Mouse (Mus musculus): ENCODE measurements around the gene Bag6. TPM values are rescaled to one million over a fixed set of nuclear protein-coding genes. Genes with fewer than 3 reads are reported as not detected.

Bag6 gene
- polyA plus RNA-seq, 1 experiment: 180 TPM

Other genes with a start within 250 kb of the Bag6 start
- gene C2, start 236.9 kb upstream of the Bag6 start, polyA plus RNA-seq (2012; rRNA removed; ENCODE audit: low replicate concordance): 5.1 and 6.8 TPM in 2 replicates
- 206 and 215 TPM in 2 replicates for gene Ehmt2, start 236.7 kb upstream of the Bag6 start, polyA plus RNA-seq (2012; rRNA removed; ENCODE audit: low replicate concordance)
- 74.7 and 81.1 TPM in 2 replicates for gene Slc44a4, start 220.7 kb upstream of the Bag6 start, polyA plus RNA-seq (2012; rRNA removed; ENCODE audit: low replicate concordance)
- gene Neu1, start 203.9 kb upstream of the Bag6 start, polyA plus RNA-seq (2012; rRNA removed; ENCODE audit: low replicate concordance): 40.9 and 52.9 TPM in 2 replicates
- gene Hspa1b, start 175.9 kb upstream of the Bag6 start, polyA plus RNA-seq (2012; rRNA removed; ENCODE audit: low replicate concordance): 5.4 and 9.5 TPM in 2 replicates
- not detected in 2 replicates for gene Gm20481, start 165.3 kb upstream of the Bag6 start, polyA plus RNA-seq (2012; rRNA removed; ENCODE audit: low replicate concordance)
- 4.9 and 6.7 TPM in 2 replicates for gene Hspa1a, start 163.0 kb upstream of the Bag6 start, polyA plus RNA-seq (2012; rRNA removed; ENCODE audit: low replicate concordance)
- 0.15 and 0.22 TPM in 2 replicates for gene Hspa1l, start 162.5 kb upstream of the Bag6 start, polyA plus RNA-seq (2012; rRNA removed; ENCODE audit: low replicate concordance)
- gene Lsm2, start 153.3 kb upstream of the Bag6 start, polyA plus RNA-seq (2012; rRNA removed; ENCODE audit: low replicate concordance): 88.2 and 110 TPM in 2 replicates
- 142 and 150 TPM in 2 replicates for gene Vars, start 134.2 kb upstream of the Bag6 start, polyA plus RNA-seq (2012; rRNA removed; ENCODE audit: low replicate concordance)
- gene Vwa7, start 118.6 kb upstream of the Bag6 start, polyA plus RNA-seq (2012; rRNA removed; ENCODE audit: low replicate concordance): 1.6 and 2.0 TPM in 2 replicates
- gene Sapcd1, start 107.2 kb upstream of the Bag6 start, polyA plus RNA-seq (2012; rRNA removed; ENCODE audit: low replicate concordance): 0.41 and 0.69 TPM in 2 replicates
- 2.0 and 5.6 TPM in 2 replicates for gene Msh5, start 88.4 kb upstream of the Bag6 start, polyA plus RNA-seq (2012; rRNA removed; ENCODE audit: low replicate concordance)
- gene Clic1, start 85.2 kb upstream of the Bag6 start, polyA plus RNA-seq (2012; rRNA removed; ENCODE audit: low replicate concordance): 133 and 202 TPM in 2 replicates
- 13.4 and 17.5 TPM in 2 replicates for gene Ddah2, start 76.1 kb upstream of the Bag6 start, polyA plus RNA-seq (2012; rRNA removed; ENCODE audit: low replicate concordance)
- gene Ly6g6c, start 69.8 kb upstream of the Bag6 start, polyA plus RNA-seq (2012; rRNA removed; ENCODE audit: low replicate concordance): 0.85 and 7.5 TPM in 2 replicates
- 0.18 and 0.55 TPM in 2 replicates for gene Mpig6b, start 69.0 kb upstream of the Bag6 start, polyA plus RNA-seq (2012; rRNA removed; ENCODE audit: low replicate concordance)
- gene Ly6g6e, start 58.3 kb upstream of the Bag6 start, polyA plus RNA-seq (2012; rRNA removed; ENCODE audit: low replicate concordance): 0.15 and 29.8 TPM in 2 replicates
- gene Ly6g6d, start 57.1 kb upstream of the Bag6 start, polyA plus RNA-seq (2012; rRNA removed; ENCODE audit: low replicate concordance): 5.8 and 13.6 TPM in 2 replicates
- 3.3 and 4.6 TPM in 2 replicates for gene Ly6g6f, start 49.6 kb upstream of the Bag6 start, polyA plus RNA-seq (2012; rRNA removed; ENCODE audit: low replicate concordance)
- gene Abhd16a, start 45.9 kb upstream of the Bag6 start, polyA plus RNA-seq (2012; rRNA removed; ENCODE audit: low replicate concordance): 135 and 240 TPM in 2 replicates
- not detected in 2 replicates for gene Ly6g5c, start 26.9 kb upstream of the Bag6 start, polyA plus RNA-seq (2012; rRNA removed; ENCODE audit: low replicate concordance)
- 1.7 TPM in 2 replicates for gene Ly6g5b, start 19.8 kb upstream of the Bag6 start, polyA plus RNA-seq (2012; rRNA removed; ENCODE audit: low replicate concordance)
- gene Gpank1, start 13.7 kb upstream of the Bag6 start, polyA plus RNA-seq (2012; rRNA removed; ENCODE audit: low replicate concordance): 15.1 and 26.1 TPM in 2 replicates
- gene Csnk2b, start 13.1 kb upstream of the Bag6 start, polyA plus RNA-seq (2012; rRNA removed; ENCODE audit: low replicate concordance): 334 and 557 TPM in 2 replicates
- 21.5 and 30.6 TPM in 2 replicates for gene D17H6S53E, start 8.8 kb upstream of the Bag6 start, polyA plus RNA-seq (2012; rRNA removed; ENCODE audit: low replicate concordance)
- gene Apom, start 3.1 kb upstream of the Bag6 start, polyA plus RNA-seq (2012; rRNA removed; ENCODE audit: low replicate concordance): 0.25 TPM in 2 replicates
- gene Prrc2a, start 29.7 kb downstream of the Bag6 start, polyA plus RNA-seq (2012; rRNA removed; ENCODE audit: low replicate concordance): 388 and 529 TPM in 2 replicates
- gene Aif1, start 40.9 kb downstream of the Bag6 start, polyA plus RNA-seq (2012; rRNA removed; ENCODE audit: low replicate concordance): 0.76 TPM in 1 of 2 replicates, not detected in the other
- 6.5 and 24.6 TPM in 2 replicates for gene Lst1, start 53.3 kb downstream of the Bag6 start, polyA plus RNA-seq (2012; rRNA removed; ENCODE audit: low replicate concordance)
- gene Ltb, start 59.3 kb downstream of the Bag6 start, polyA plus RNA-seq (2012; rRNA removed; ENCODE audit: low replicate concordance): 6.3 and 41.5 TPM in 2 replicates
- gene Tnf, start 66.8 kb downstream of the Bag6 start, polyA plus RNA-seq (2012; rRNA removed; ENCODE audit: low replicate concordance): 1.5 and 1.8 TPM in 2 replicates
- gene Lta, start 70.2 kb downstream of the Bag6 start, polyA plus RNA-seq (2012; rRNA removed; ENCODE audit: low replicate concordance): 0.70 and 1.1 TPM in 2 replicates
- gene Gm16181, start 85.7 kb downstream of the Bag6 start, polyA plus RNA-seq (2012; rRNA removed; ENCODE audit: low replicate concordance): not detected in 2 replicates
- gene Atp6v1g2, start 98.5 kb downstream of the Bag6 start, polyA plus RNA-seq (2012; rRNA removed; ENCODE audit: low replicate concordance): 2.2 and 3.7 TPM in 2 replicates
- gene Nfkbil1, start 100.6 kb downstream of the Bag6 start, polyA plus RNA-seq (2012; rRNA removed; ENCODE audit: low replicate concordance): 27.0 and 39.7 TPM in 2 replicates
- 147 and 156 TPM in 2 replicates for gene Ddx39b, start 106.6 kb downstream of the Bag6 start, polyA plus RNA-seq (2012; rRNA removed; ENCODE audit: low replicate concordance)
- gene H2-D1, start 127.6 kb downstream of the Bag6 start, polyA plus RNA-seq (2012; rRNA removed; ENCODE audit: low replicate concordance): 447 and 1,433 TPM in 2 replicates
- gene H2-Q1, start 185.2 kb downstream of the Bag6 start, polyA plus RNA-seq (2012; rRNA removed; ENCODE audit: low replicate concordance): 28.5 and 65.5 TPM in 2 replicates
- gene H2-Q2, start 207.1 kb downstream of the Bag6 start, polyA plus RNA-seq (2012; rRNA removed; ENCODE audit: low replicate concordance): 350 and 1,003 TPM in 2 replicates
- 97.7 and 164 TPM in 2 replicates for gene H2-Q4, start 244.4 kb downstream of the Bag6 start, polyA plus RNA-seq (2012; rRNA removed; ENCODE audit: low replicate concordance)

Measured in duodenum, adult 2 months (tissue).